ENCODE assay signal across 8 mouse cellular contexts in the genomic region with DNA sequence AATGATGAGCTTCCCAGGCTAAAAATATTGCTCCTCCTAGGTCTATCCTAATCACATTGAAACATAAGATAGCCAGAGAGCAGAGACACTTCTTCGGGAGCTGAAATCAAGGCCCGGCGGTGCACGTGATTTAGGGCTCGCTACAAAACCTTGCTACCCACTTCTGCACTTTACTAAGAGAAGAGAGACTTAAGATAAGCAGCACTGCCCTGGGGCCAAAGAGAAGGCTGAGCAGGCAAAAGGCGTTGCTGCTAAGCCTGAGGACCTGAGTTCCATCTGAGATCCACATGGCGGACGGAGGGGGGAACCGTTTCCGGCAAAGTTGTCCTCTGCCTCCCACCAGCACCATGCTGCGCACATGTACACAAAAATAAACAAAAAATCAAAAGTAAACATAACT. TPM values are rescaled to one million over a fixed set of nuclear protein-coding genes. Genes with fewer than 3 reads are reported as not detected.
DNase-seq lines count a peak whose midpoint lies in the region; ATAC-seq and TF ChIP-seq lines count a peak whose summit lies in the region.

No protein-coding gene starts in this region.

- H3K4me3 ChIP-seq in layer of hippocampus, adult 2 months: peak overlapping the region; percentile 90
- H3K4me3 ChIP-seq in embryonic facial prominence, embryonic 10.5 days: peak overlapping the region; percentile 100
- peak overlapping the region; percentile 100 for H3K4me3 ChIP-seq in intestine, embryonic 15.5 days (replicated peaks)
- peak overlapping the region; percentile 100 for H3K4me3 ChIP-seq in neural tube, embryonic 11.5 days (ENCODE audit: low read depth, low read length)

- H3K9ac ChIP-seq in intestine, embryonic 15.5 days: peak overlapping the region; percentile 97
- H3K9ac ChIP-seq in neural tube, embryonic 11.5 days (ENCODE audit: low read length): peak overlapping the region; percentile 84

- DNase-seq in layer of hippocampus, adult 2 months (ENCODE audit: low spot score in 2 of 2): no peak
- no peak for DNase-seq in layer of hippocampus, postnatal 14 days (ENCODE audit: low spot score in 2 of 2)
- DNase-seq in embryonic facial prominence, embryonic 10.5 days (ENCODE audit: low spot score): no peak
- DNase-seq in neural tube, embryonic 11.5 days (ENCODE audit: low spot score): no peak
- no peak for DNase-seq in layer of hippocampus, postnatal 36 days
- DNase-seq in layer of hippocampus, adult 11-12 months (ENCODE audit: low spot score): no peak
- DNase-seq in adrenal gland, adult 2 months: no peak

- peak overlapping the region; percentile 91 for H3K4me2 ChIP-seq in intestine, embryonic 15.5 days (replicated peaks)
- peak overlapping the region; percentile 96 for H3K4me2 ChIP-seq in neural tube, embryonic 11.5 days (ENCODE audit: low read depth)

- no peaks in the 10 kb centered on the region for H3K27me3 ChIP-seq in embryonic facial prominence, embryonic 10.5 days (replicated peaks; ENCODE audit: low read depth, poor library complexity, severe bottlenecking)
- no peaks in the 10 kb centered on the region for H3K27me3 ChIP-seq in intestine, embryonic 15.5 days (replicated peaks)
- H3K27me3 ChIP-seq in neural tube, embryonic 11.5 days (ENCODE audit: control insufficient read depth, insufficient read depth, low read length): no peaks in the 10 kb centered on the region

- no peak for ATAC-seq in intestine, embryonic 15.5 days
- ATAC-seq in neural tube, embryonic 11.5 days (ENCODE audit: insufficient read depth, low FRiP score, low TSS enrichment): no peak

- peaks cover 17% of the 10 kb centered on the region for H3K4me1 ChIP-seq in embryonic facial prominence, embryonic 10.5 days
- peaks cover 13% of the 10 kb centered on the region for H3K4me1 ChIP-seq in intestine, embryonic 15.5 days (replicated peaks)
- peaks cover 10% of the 10 kb centered on the region for H3K4me1 ChIP-seq in neural tube, embryonic 11.5 days (ENCODE audit: control insufficient read depth, insufficient read depth, low read length)

- TF ChIP-seq CTCF in layer of hippocampus, adult 2 months (conservative IDR thresholded peaks at IDR 0.05): no peak

- H3K9me3 ChIP-seq in embryonic facial prominence, embryonic 10.5 days: no peaks in the 10 kb centered on the region
- H3K9me3 ChIP-seq in intestine, embryonic 15.5 days: no peaks in the 10 kb centered on the region
- no peaks in the 10 kb centered on the region for H3K9me3 ChIP-seq in neural tube, embryonic 11.5 days (ENCODE audit: control insufficient read depth, low read length)

- WGBS in embryonic facial prominence, embryonic 10.5 days: 24% methylated on average over 11 of the region's 11 CpGs
- 14% methylated on average over 11 of the region's 11 CpGs for WGBS in intestine, embryonic 15.5 days
- 26% methylated on average over 11 of the region's 11 CpGs for WGBS in neural tube, embryonic 11.5 days

- H3K27ac ChIP-seq in layer of hippocampus, adult 2 months: 0 out of 2 replicates have a peak overlapping the region, but pooled peaks have one; percentile 95
- H3K27ac ChIP-seq in embryonic facial prominence, embryonic 10.5 days (replicated peaks): peak overlapping the region; percentile 94
- H3K27ac ChIP-seq in intestine, embryonic 15.5 days: no peak overlapping the region
- H3K27ac ChIP-seq in neural tube, embryonic 11.5 days (ENCODE audit: low read depth, low read length): no peak overlapping the region

- H3K36me3 ChIP-seq in embryonic facial prominence, embryonic 10.5 days (replicated peaks): peaks cover 13% of the 10 kb centered on the region
- H3K36me3 ChIP-seq in intestine, embryonic 15.5 days: no peaks in the 10 kb centered on the region
- no peaks in the 10 kb centered on the region for H3K36me3 ChIP-seq in neural tube, embryonic 11.5 days (ENCODE audit: control insufficient read depth, insufficient read depth, low read length)

RNA-seq across cellular contexts. Expression of a gene that starts 1.1 kb away (rescaled TPM):
- 10 to 100 TPM; 47.8 to 48.5 TPM for total RNA-seq in layer of hippocampus, adult 2 months (2021)
- total RNA-seq in layer of hippocampus, postnatal 14 days (2021): 10 to 100 TPM; 35.8 to 37.7 TPM
- polyA plus RNA-seq in embryonic facial prominence, embryonic 10.5 days (2016; fragmentation: Nextera tagmentation; extraction: Ambion mirVana): 59.0 and 60.7 TPM in 2 replicates
- 52.1 and 54.8 TPM in 2 replicates for polyA plus RNA-seq in intestine, embryonic 15.5 days (2015; fragmentation: Nextera tagmentation; extraction: Ambion mirVana)
- 43.0 and 43.1 TPM in 2 replicates for polyA plus RNA-seq in neural tube, embryonic 11.5 days (2014; fragmentation: Nextera tagmentation; extraction: Ambion mirVana)
- total RNA-seq in layer of hippocampus, postnatal 36 days (2021): 10 to 100 TPM; 43.6 to 44.0 TPM
- total RNA-seq in adrenal gland, adult 2 months (2021): 10 to 100 TPM; 77.8 to 81.4 TPM
- polyA plus RNA-seq in adrenal gland, adult 2 months (2012; rRNA removed): 110 and 111 TPM in 2 replicates

RNA-seq across cellular contexts. Expression of a gene that starts 5.4 kb away (rescaled TPM):
- 10 to 100 TPM; 47.8 to 54.2 TPM for total RNA-seq in layer of hippocampus, adult 2 months (2021)
- 10 to 100 TPM; 46.5 to 50.6 TPM for total RNA-seq in layer of hippocampus, postnatal 14 days (2021)
- 34.2 and 36.9 TPM in 2 replicates for polyA plus RNA-seq in embryonic facial prominence, embryonic 10.5 days (2016; fragmentation: Nextera tagmentation; extraction: Ambion mirVana)
- polyA plus RNA-seq in intestine, embryonic 15.5 days (2015; fragmentation: Nextera tagmentation; extraction: Ambion mirVana): 44.9 and 48.3 TPM in 2 replicates
- 34.1 and 34.4 TPM in 2 replicates for polyA plus RNA-seq in neural tube, embryonic 11.5 days (2014; fragmentation: Nextera tagmentation; extraction: Ambion mirVana)
- 10 to 100 TPM; 49.3 to 52.2 TPM for total RNA-seq in layer of hippocampus, postnatal 36 days (2021)
- 10 to 100 TPM; 19.2 to 26.1 TPM for total RNA-seq in adrenal gland, adult 2 months (2021)
- polyA plus RNA-seq in adrenal gland, adult 2 months (2012; rRNA removed): 9.8 and 11.6 TPM in 2 replicates

RNA-seq across cellular contexts. Expression of a gene that starts 28.0 kb away (rescaled TPM):
- total RNA-seq in layer of hippocampus, adult 2 months (2021): 10 to 100 TPM; 11.0 to 14.7 TPM
- 10 to 100 TPM; 11.3 to 13.9 TPM for total RNA-seq in layer of hippocampus, postnatal 14 days (2021)
- polyA plus RNA-seq in embryonic facial prominence, embryonic 10.5 days (2016; fragmentation: Nextera tagmentation; extraction: Ambion mirVana): 0.54 TPM in 1 of 2 replicates, not detected in the other
- not detected in 2 replicates for polyA plus RNA-seq in intestine, embryonic 15.5 days (2015; fragmentation: Nextera tagmentation; extraction: Ambion mirVana)
- polyA plus RNA-seq in neural tube, embryonic 11.5 days (2014; fragmentation: Nextera tagmentation; extraction: Ambion mirVana): 0.51 TPM in 1 of 2 replicates, not detected in the other
- 10 to 100 TPM; 10.5 to 11.6 TPM for total RNA-seq in layer of hippocampus, postnatal 36 days (2021)
- 1 to 10 TPM; 1.2 TPM for total RNA-seq in adrenal gland, adult 2 months (2021)
- polyA plus RNA-seq in adrenal gland, adult 2 months (2012; rRNA removed): not detected in 2 replicates

RNA-seq across cellular contexts. Expression of a gene that starts 38.9 kb away (rescaled TPM):
- 10 to 100 TPM; 19.3 to 27.1 TPM for total RNA-seq in layer of hippocampus, adult 2 months (2021)
- total RNA-seq in layer of hippocampus, postnatal 14 days (2021): 10 to 100 TPM; 18.4 to 20.3 TPM
- 60.3 and 62.7 TPM in 2 replicates for polyA plus RNA-seq in embryonic facial prominence, embryonic 10.5 days (2016; fragmentation: Nextera tagmentation; extraction: Ambion mirVana)
- 21.0 and 23.8 TPM in 2 replicates for polyA plus RNA-seq in intestine, embryonic 15.5 days (2015; fragmentation: Nextera tagmentation; extraction: Ambion mirVana)
- 36.7 and 43.0 TPM in 2 replicates for polyA plus RNA-seq in neural tube, embryonic 11.5 days (2014; fragmentation: Nextera tagmentation; extraction: Ambion mirVana)
- 10 to 100 TPM; 25.8 to 27.8 TPM for total RNA-seq in layer of hippocampus, postnatal 36 days (2021)
- total RNA-seq in adrenal gland, adult 2 months (2021): 10 to 100 TPM; 11.5 to 13.0 TPM
- polyA plus RNA-seq in adrenal gland, adult 2 months (2012; rRNA removed): 0.35 and 2.7 TPM in 2 replicates

Comparison
In these comparisons a context has a peak if more than half of its experiments do, and no peak if none do; other contexts are left out.
1. H3K27ac ChIP-seq: peak in layer of hippocampus, adult 2 months (single experiment) and embryonic facial prominence, embryonic 10.5 days (single experiment); none in intestine, embryonic 15.5 days (single experiment) and neural tube, embryonic 11.5 days (single experiment).
2. RNA of a gene that starts 28.0 kb away (total RNA-seq): 11.0 to 14.7 TPM in layer of hippocampus, adult 2 months, 11.3 to 13.9 TPM in layer of hippocampus, postnatal 14 days and 10.5 to 11.6 TPM in layer of hippocampus, postnatal 36 days; 1.2 TPM in adrenal gland, adult 2 months; every median in the first group is over 4 times any median in the second.
3. Peak in every context shown above with its lines, with median percentiles within 50 percentile points of each other: H3K4me3 ChIP-seq.